Mouse (Mus musculus) neural tube, embryonic 11.5 days (tissue): Measurements from ENCODE around the gene Cnnm2. TPM values are rescaled to one million over a fixed set of nuclear protein-coding genes. Genes with fewer than 3 reads are reported as not detected.
A peak's percentile ranks its signal among the peaks of the same experiment; 100 is the strongest.
"Not testable (repeated sequence)": the region's sequence is repeated elsewhere in the genome, so short reads cannot be mapped to it uniquely, and the experiment has no call there.

ENCODE experiments used
- ATAC-seq: fragments of 200-750 bp; cut with Nextera tagmentation; 2 replicates; pipeline ENCODE4 v1.8.0; 2017; ENCODE audit warnings: moderate number of reproducible peaks, mild to moderate bottlenecking, moderate TSS enrichment, moderate library complexity; ENCODE audit not compliant: insufficient read depth, low FRiP score, low TSS enrichment
- DNase-seq: peaks from one replicate; pipeline ENCODE4 v3.0.0-alpha.2; 2015; ENCODE audit warnings: low spot score
- H3K27ac ChIP-seq: fragments of 300-500 bp; sonication (generic); 2 replicates; pipeline ENCODE4 v1.5.1; 2014; ENCODE audit warnings: low read depth, mild to moderate bottlenecking, low read length
- H3K27me3 ChIP-seq: fragments of 300-500 bp; sonication (generic); 2 replicates; pipeline ENCODE4 v1.6.1; 2014; ENCODE audit warnings: mild to moderate bottlenecking, low read length, mixed read lengths; ENCODE audit not compliant: control insufficient read depth, insufficient read depth
- H3K36me3 ChIP-seq: fragments of 300-500 bp; sonication (generic); 2 replicates; pipeline ENCODE4 v1.6.1; 2014; ENCODE audit warnings: mild to moderate bottlenecking, low read length, moderate library complexity, mixed read lengths; ENCODE audit not compliant: control insufficient read depth, insufficient read depth
- H3K4me1 ChIP-seq: fragments of 300-500 bp; sonication (generic); 2 replicates; pipeline ENCODE4 v1.6.1; 2014; ENCODE audit warnings: low read length, mixed read lengths; ENCODE audit not compliant: control insufficient read depth, insufficient read depth
- H3K4me2 ChIP-seq: fragments of 300-500 bp; sonication (generic); 2 replicates; pipeline ENCODE4 v1.6.1; 2014; ENCODE audit warnings: low read depth, mild to moderate bottlenecking, moderate library complexity
- H3K4me3 ChIP-seq: fragments of 300-500 bp; sonication (generic); 2 replicates; pipeline ENCODE4 v1.5.1; 2014; ENCODE audit warnings: low read depth, low read length
- H3K9ac ChIP-seq: fragments of 300-500 bp; sonication (generic); 2 replicates; pipeline ENCODE4 v1.6.1; 2014; ENCODE audit warnings: mild to moderate bottlenecking, low read length
- H3K9me3 ChIP-seq: fragments of 300-500 bp; sonication (generic); 2 replicates; pipeline ENCODE4 v1.6.1; 2016; ENCODE audit warnings: low read length; ENCODE audit not compliant: control insufficient read depth
- WGBS: fragments of 180-500 bp; shearing (Covaris S2); extraction: QIAGEN DNeasy Blood & Tissue Kit; methylation state at CpG from one replicate; pipeline ENCODE4 v1.1.7; 2014; 5-methylcytosine and 5-hydroxymethylcytosine counted together
- polyA plus RNA-seq: library from polyadenylated mRNA; unstranded; fragments of >200 nt; fragmentation: Nextera tagmentation; extraction: Ambion mirVana; gene quantifications from 2 replicates; pipeline ENCODE4 v1.2.1, GENCODE M21; 2014

The Cnnm2 gene
- polyA plus RNA-seq, 1 experiment from 2014 or later = 5.4 TPM

DNA sequence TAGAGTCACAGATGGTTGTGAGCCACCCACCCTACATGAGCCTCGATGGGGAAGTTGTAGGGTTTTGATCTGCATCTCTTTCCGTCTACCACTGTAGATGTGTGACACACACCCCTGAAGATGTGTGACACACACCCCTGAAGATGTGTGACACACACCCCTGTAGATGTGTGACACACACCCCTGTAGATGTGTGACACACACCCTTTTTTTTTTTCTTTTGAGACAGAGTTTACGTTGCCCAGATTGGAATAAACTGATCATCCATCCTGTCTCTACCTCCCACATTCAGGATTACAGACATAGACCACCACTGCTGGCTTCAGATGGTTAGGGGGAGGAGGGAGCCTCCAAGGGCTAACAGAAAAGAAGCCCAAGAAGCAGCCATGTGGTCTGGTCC, 32.5 kb upstream of the Cnnm2 start:
- Histone ChIP-seq H3K4me2 (no peak overlapping the region), H3K36me3 (no peaks in the 10 kb centered on the region), H3K9me3 (no peaks in the 10 kb centered on the region), H3K9ac (no peak overlapping the region), H3K27ac (no peak overlapping the region), H3K27me3 (no peaks in the 10 kb centered on the region), H3K4me3 (no peak overlapping the region), H3K4me1 (0 out of 2 replicates have a peak, but pooled peaks cover 3% of the 10 kb centered on the region)
- ATAC-seq = no peak
- 80% methylated on average over 3 of the region's 3 CpGs for WGBS
- DNase-seq = no peak

- no peak overlapping the region for H3K4me2 ChIP-seq
- H3K4me3 ChIP-seq = no peak overlapping the region
- no peaks in the 10 kb centered on the region for H3K36me3 ChIP-seq
- H3K27ac ChIP-seq = no peak overlapping the region
- no peak overlapping the region for H3K9ac ChIP-seq
- 0 out of 2 replicates have a peak, but pooled peaks cover 3% of the 10 kb centered on the region for H3K4me1 ChIP-seq
- ATAC-seq (no peak), DNase-seq (no peak)
- no peaks in the 10 kb centered on the region for H3K9me3 ChIP-seq
- no peaks in the 10 kb centered on the region for H3K27me3 ChIP-seq
- WGBS = 87% methylated on average over 10 of the region's 10 CpGs
Measured at GRCm38 (mm10) chr19:46731351-46731750, 30.0 kb upstream of the Cnnm2 start.

- 92% methylated on average over 5 of the region's 5 CpGs for WGBS
- not testable (repeated sequence) for H3K27ac ChIP-seq, H3K27me3 ChIP-seq, ATAC-seq, H3K4me1 ChIP-seq, DNase-seq, H3K9ac ChIP-seq, H3K4me3 ChIP-seq, H3K9me3 ChIP-seq, H3K36me3 ChIP-seq, H3K4me2 ChIP-seq
Measured at GRCm38 (mm10) chr19:46732673-46733072, 28.7 kb upstream of the Cnnm2 start.

DNA sequence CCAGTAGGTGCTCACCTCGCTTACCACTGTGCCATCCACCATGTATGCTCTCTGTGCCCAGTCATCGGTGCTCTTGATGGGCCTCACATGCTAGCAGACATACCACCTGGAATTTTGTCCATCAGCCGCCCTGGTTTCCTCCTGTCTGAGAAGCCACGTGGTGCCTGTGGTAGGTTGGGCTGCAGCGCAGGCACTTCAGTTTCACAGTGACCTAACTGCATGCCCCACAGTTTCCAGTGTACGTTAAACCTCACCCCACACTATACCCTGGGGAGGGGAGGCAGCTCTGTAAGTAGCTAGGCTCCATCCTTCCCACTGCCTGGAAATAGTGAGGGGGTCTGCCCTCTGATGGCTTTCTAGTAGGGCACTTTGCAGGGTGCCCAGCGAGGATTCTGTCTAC, 27.8 kb upstream of the Cnnm2 start:
- H3K9me3 ChIP-seq = no peaks in the 10 kb centered on the region
- no peak overlapping the region for H3K4me3 ChIP-seq
- H3K27me3 ChIP-seq = no peaks in the 10 kb centered on the region
- H3K27ac ChIP-seq = no peak overlapping the region
- H3K4me2 ChIP-seq = no peak overlapping the region
- H3K4me1 ChIP-seq = no peaks in the 10 kb centered on the region
- 93% methylated on average over 7 of the region's 7 CpGs for WGBS
- no peak for ATAC-seq
- H3K36me3 ChIP-seq = no peaks in the 10 kb centered on the region
- no peak for DNase-seq
- H3K9ac ChIP-seq = no peak overlapping the region

DNA sequence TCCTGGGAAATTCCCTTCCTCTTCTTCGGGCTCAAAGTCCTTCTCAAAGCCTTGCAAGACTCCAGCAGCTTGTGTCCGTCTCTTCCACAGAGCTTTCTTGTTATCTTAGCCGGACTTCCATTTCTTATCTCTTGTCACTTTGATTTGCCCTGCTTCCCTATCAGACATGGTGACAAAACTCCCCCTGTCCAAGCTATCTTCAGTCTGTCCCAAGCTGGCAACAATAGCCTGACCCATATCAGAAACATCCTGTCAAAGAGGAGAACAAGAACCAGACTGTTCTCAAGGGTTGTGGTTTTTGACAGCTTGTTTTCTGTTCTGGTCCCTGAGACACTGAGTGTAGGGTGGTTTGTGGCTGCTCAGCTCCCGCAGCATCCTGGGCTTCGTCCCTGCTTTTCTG, 26.2 kb upstream of the Cnnm2 start:
- ATAC-seq (no peak), DNase-seq (no peak)
- WGBS = 74% methylated on average over 5 of the region's 5 CpGs
- Histone ChIP-seq H3K27ac (no peak overlapping the region), H3K27me3 (no peaks in the 10 kb centered on the region), H3K4me3 (no peak overlapping the region), H3K9ac (no peak overlapping the region), H3K4me1 (no peaks in the 10 kb centered on the region), H3K36me3 (no peaks in the 10 kb centered on the region), H3K4me2 (no peak overlapping the region), H3K9me3 (no peaks in the 10 kb centered on the region)

GRCm38 (mm10) chr19:46737106-46737505, 24.3 kb upstream of the Cnnm2 start:
- Histone ChIP-seq H3K9ac (no peak overlapping the region), H3K4me3 (no peak overlapping the region), H3K9me3 (no peaks in the 10 kb centered on the region), H3K36me3 (no peaks in the 10 kb centered on the region), H3K27me3 (no peaks in the 10 kb centered on the region), H3K4me1 (no peaks in the 10 kb centered on the region), H3K27ac (no peak overlapping the region), H3K4me2 (no peak overlapping the region)
- no peak for ATAC-seq
- DNase-seq = no peak
- 83% methylated on average over 7 of the region's 7 CpGs for WGBS

DNA sequence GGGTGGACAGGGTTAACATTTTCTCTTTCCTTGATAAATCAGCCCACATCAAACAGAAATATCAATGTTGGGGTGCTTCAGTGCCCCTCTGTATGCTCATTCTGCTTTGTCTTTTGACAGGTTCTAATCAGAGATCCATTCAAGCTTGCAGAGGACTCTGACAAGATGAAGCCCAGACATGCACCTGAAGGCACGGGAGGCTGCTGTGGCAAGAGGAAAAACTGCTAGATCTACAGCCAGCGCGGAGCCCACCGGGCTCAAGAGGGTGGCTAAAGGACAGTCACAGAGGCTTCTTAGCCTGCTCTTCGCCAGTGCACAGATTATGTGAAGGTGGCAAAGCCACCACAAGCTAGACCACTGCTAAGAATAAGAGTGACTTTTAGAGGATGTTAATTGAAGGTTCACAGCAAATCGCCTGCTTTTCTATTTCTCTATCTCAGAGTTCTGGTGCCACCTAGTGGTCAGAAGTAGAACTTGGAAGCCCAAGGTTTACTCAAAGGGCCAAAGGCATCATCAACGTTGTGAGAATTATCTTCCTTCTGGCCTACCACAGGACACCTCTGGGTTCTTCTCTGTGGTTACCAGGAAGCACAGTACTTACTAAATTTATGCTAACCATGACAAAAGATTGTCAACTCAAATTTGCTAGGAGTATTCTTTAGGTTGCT, 20.9 kb upstream of the Cnnm2 start:
- 55% methylated on average over 7 of the region's 7 CpGs for WGBS
- DNase-seq (peak; percentile 59), ATAC-seq (no peak)
- Histone ChIP-seq H3K4me2 (no peak overlapping the region), H3K27ac (no peak overlapping the region), H3K4me3 (no peak overlapping the region), H3K9ac (no peak overlapping the region), H3K36me3 (no peaks in the 10 kb centered on the region), H3K9me3 (no peaks in the 10 kb centered on the region), H3K27me3 (no peaks in the 10 kb centered on the region), H3K4me1 (no peaks in the 10 kb centered on the region)

GRCm38 (mm10) chr19:46741574-46741973, 19.8 kb upstream of the Cnnm2 start:
- Histone ChIP-seq H3K36me3 (no peaks in the 10 kb centered on the region), H3K9ac (no peak overlapping the region), H3K27ac (no peak overlapping the region), H3K9me3 (no peaks in the 10 kb centered on the region), H3K4me3 (no peak overlapping the region), H3K4me1 (no peaks in the 10 kb centered on the region), H3K4me2 (no peak overlapping the region), H3K27me3 (no peaks in the 10 kb centered on the region)
- no peak for ATAC-seq
- WGBS = 44% methylated on average over 6 of the region's 6 CpGs
- no peak for DNase-seq

- ATAC-seq (no peak), DNase-seq (no peak)
- H3K9ac ChIP-seq = no peak overlapping the region
- WGBS = 81% methylated on average over 9 of the region's 9 CpGs
- no peaks in the 10 kb centered on the region for H3K9me3 ChIP-seq
- H3K36me3 ChIP-seq = no peaks in the 10 kb centered on the region
- H3K27me3 ChIP-seq = no peaks in the 10 kb centered on the region
- no peaks in the 10 kb centered on the region for H3K4me1 ChIP-seq
- H3K4me2 ChIP-seq = no peak overlapping the region
- no peak overlapping the region for H3K4me3 ChIP-seq
- no peak overlapping the region for H3K27ac ChIP-seq
Measured at GRCm38 (mm10) chr19:46744681-46745080, 16.7 kb upstream of the Cnnm2 start.
